Mouse (Mus musculus) embryonic facial prominence, embryonic 15.5 days (tissue): ENCODE measurements around the gene Dcakd. TPM values are rescaled to one million over a fixed set of nuclear protein-coding genes. Genes with fewer than 3 reads are reported as not detected.

Source experiments
- ATAC-seq: fragments of 200-750 bp; cut with Nextera tagmentation; 2 replicates; pipeline ENCODE4 v1.8.0; 2017; ENCODE audit warnings: low read depth, moderate TSS enrichment; ENCODE audit not compliant: insufficient number of reproducible peaks, low FRiP score, low TSS enrichment
- H3K27ac ChIP-seq: fragments of 300-500 bp; sonication (generic); replicated peaks from 2 replicates; pipeline ENCODE4 v1.5.1; 2015; ENCODE audit warnings: mild to moderate bottlenecking, inconsistent platforms
- H3K27me3 ChIP-seq: fragments of 300-500 bp; sonication (generic); 2 replicates; pipeline ENCODE4 v1.6.1; 2015; ENCODE audit warnings: inconsistent platforms
- H3K36me3 ChIP-seq: fragments of 300-500 bp; sonication (generic); 2 replicates; pipeline ENCODE4 v1.6.1; 2015; ENCODE audit warnings: mild to moderate bottlenecking, inconsistent platforms
- H3K4me1 ChIP-seq: fragments of 300-500 bp; sonication (generic); 2 replicates; pipeline ENCODE4 v1.6.1; 2015; ENCODE audit warnings: inconsistent platforms
- H3K4me2 ChIP-seq: fragments of 300-500 bp; sonication (generic); replicated peaks from 2 replicates; pipeline ENCODE4 v1.6.1; 2015; ENCODE audit warnings: mild to moderate bottlenecking, inconsistent platforms
- H3K4me3 ChIP-seq: fragments of 300-500 bp; sonication (generic); replicated peaks from 2 replicates; pipeline ENCODE4 v1.5.1; 2015; ENCODE audit warnings: mild to moderate bottlenecking, inconsistent platforms
- H3K9ac ChIP-seq: fragments of 300-500 bp; sonication (generic); 2 replicates; pipeline ENCODE4 v1.6.1; 2015; ENCODE audit warnings: inconsistent platforms
- H3K9me3 ChIP-seq: fragments of 300-500 bp; sonication (generic); replicated peaks from 2 replicates; pipeline ENCODE4 v1.6.1; 2016; ENCODE audit warnings: inconsistent platforms
- WGBS: fragments of 180-500 bp; shearing (Covaris S2); methylation state at CpG from one replicate; pipeline ENCODE4 v1.1.7; 2015; 5-methylcytosine and 5-hydroxymethylcytosine counted together
- polyA plus RNA-seq: library from polyadenylated mRNA; unstranded; fragments of >200 nt; fragmentation: Nextera tagmentation; extraction: Ambion mirVana; gene quantifications from 2 replicates; pipeline ENCODE4 v1.2.1, GENCODE M21; 2015

Gene Dcakd
- polyA plus RNA-seq, 1 experiment from 2014 or later: 158 TPM

DNA sequence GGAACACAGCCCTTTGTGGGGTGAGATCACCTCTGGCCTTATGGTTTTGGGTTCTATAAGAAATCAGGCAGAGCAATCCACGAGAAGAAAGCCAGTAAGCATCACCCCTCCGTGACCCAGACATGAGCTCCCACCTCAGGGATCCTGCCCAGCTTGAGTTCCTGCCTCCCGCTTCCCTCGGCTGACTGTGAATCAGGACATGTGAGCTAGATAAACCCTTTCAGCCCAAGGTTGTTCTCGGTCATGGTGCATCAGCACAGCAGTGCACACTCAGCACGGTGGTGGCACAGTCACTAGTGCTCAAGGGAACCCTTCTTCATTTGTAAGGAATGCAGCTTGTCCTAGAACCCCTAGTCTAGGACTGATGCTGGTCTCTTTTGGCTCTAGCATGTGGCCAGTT is 9.3 kb downstream of the Dcakd start:
- Histone ChIP-seq H3K9ac (no peak overlapping the region), H3K27me3 (no peaks in the 10 kb centered on the region), H3K36me3 (0 out of 2 replicates have a peak, but pooled peaks cover 3% of the 10 kb centered on the region), H3K27ac (no peak overlapping the region), H3K4me2 (no peak overlapping the region), H3K4me1 (peaks cover 18% of the 10 kb centered on the region), H3K4me3 (no peak overlapping the region), H3K9me3 (no peaks in the 10 kb centered on the region)
- no peak for ATAC-seq
- WGBS: 63% methylated on average over 6 of the region's 6 CpGs

GRCm38 (mm10) chr11:103017661-103018060 is 10.5 kb downstream of the Dcakd start:
- no peaks in the 10 kb centered on the region for H3K27me3 ChIP-seq
- H3K4me3 ChIP-seq: no peak overlapping the region
- H3K27ac ChIP-seq: 0 out of 2 replicates have a peak overlapping the region, but pooled peaks have one; percentile 28
- WGBS: 79% methylated on average over 9 of the region's 9 CpGs
- no peak overlapping the region for H3K9ac ChIP-seq
- peaks cover 12% of the 10 kb centered on the region; the same call in 1 of the 2 replicates for H3K36me3 ChIP-seq
- no peak overlapping the region for H3K4me2 ChIP-seq
- H3K9me3 ChIP-seq: no peaks in the 10 kb centered on the region
- ATAC-seq: no peak
- H3K4me1 ChIP-seq: peaks cover 18% of the 10 kb centered on the region

- Histone ChIP-seq H3K4me3 (peak overlapping the region; percentile 85), H3K36me3 (peaks cover 14% of the 10 kb centered on the region; the same call in 1 of the 2 replicates), H3K9ac (peak overlapping the region; percentile 71), H3K27me3 (no peaks in the 10 kb centered on the region), H3K4me1 (peaks cover 18% of the 10 kb centered on the region), H3K9me3 (no peaks in the 10 kb centered on the region), H3K27ac (peak overlapping the region; percentile 92), H3K4me2 (peak overlapping the region; percentile 54)
- ATAC-seq: peak; percentile 97
- WGBS: 0% methylated on average over 41 of the region's 41 CpGs
These were observed 11.2 kb downstream of the Dcakd start for GRCm38 (mm10) chr11:103016930-103017329.

DNA sequence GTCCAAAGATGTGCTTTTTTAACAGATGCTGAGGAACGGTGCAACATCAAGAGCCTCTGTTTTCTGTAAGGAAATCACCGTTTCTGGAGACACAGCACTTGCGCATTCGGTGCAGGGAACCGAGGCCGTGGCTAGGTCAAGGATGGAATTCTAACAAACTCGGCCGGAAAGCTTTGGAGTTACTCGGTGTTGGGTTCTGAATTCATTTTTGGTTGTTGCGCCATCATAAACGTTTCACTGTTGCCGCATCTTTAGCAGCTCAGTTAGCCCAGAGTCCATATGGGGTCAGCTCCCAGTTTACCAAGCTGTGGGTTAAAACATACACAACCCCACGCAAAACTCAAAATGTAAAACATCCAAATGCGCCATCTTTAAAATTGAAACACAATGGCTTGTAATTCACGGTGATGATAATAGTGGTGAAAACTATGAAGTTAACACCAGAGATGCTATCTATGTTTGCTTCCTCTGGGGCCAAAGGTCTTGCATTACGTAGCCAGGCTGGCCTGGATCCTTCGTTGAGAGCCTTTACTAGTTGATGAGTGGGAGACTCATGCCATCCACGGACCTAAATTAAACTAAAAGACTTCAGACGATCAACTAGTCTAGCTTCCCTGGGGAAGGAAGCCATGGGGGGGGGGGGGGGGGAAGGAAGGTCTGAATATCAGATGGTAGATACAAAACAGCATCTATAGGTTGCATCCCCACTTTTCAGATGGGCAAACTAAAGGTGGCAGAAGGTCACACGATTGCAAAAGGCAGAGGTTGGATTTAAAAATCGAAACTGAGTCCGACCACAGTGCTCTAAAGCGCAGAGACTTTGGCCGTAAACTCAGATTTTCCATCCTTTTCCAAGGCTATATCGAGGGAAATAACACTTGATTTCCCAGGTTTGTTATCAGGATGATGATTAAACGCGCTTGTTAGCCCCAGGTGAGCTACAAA is 12.0 kb downstream of the Dcakd start:
- H3K27ac ChIP-seq: peak overlapping the region; percentile 92
- peaks cover 18% of the 10 kb centered on the region for H3K4me1 ChIP-seq
- ATAC-seq: no peak
- 39% methylated on average over 27 of the region's 27 CpGs for WGBS
- H3K4me2 ChIP-seq: peak overlapping the region; percentile 54
- no peaks in the 10 kb centered on the region for H3K27me3 ChIP-seq
- peak overlapping the region; percentile 71 for H3K9ac ChIP-seq
- H3K36me3 ChIP-seq: peaks cover 14% of the 10 kb centered on the region; the same call in 1 of the 2 replicates
- H3K4me3 ChIP-seq: peak overlapping the region; percentile 85
- H3K9me3 ChIP-seq: no peaks in the 10 kb centered on the region

- Histone ChIP-seq H3K27me3 (no peaks in the 10 kb centered on the region), H3K36me3 (peaks cover 11% of the 10 kb centered on the region; the same call in 1 of the 2 replicates), H3K4me3 (no peak overlapping the region), H3K4me2 (no peak overlapping the region), H3K4me1 (peaks cover 25% of the 10 kb centered on the region), H3K9ac (no peak overlapping the region), H3K9me3 (no peaks in the 10 kb centered on the region), H3K27ac (no peak overlapping the region)
- ATAC-seq: no peak
- 95% methylated on average over 2 of the region's 2 CpGs for WGBS
These were observed 17.0 kb downstream of the Dcakd start for GRCm38 (mm10) chr11:103011206-103011497.

- Histone ChIP-seq H3K4me2 (no peak overlapping the region), H3K9ac (no peak overlapping the region), H3K27me3 (no peaks in the 10 kb centered on the region), H3K36me3 (peaks cover 11% of the 10 kb centered on the region; the same call in 1 of the 2 replicates), H3K4me1 (peaks cover 20% of the 10 kb centered on the region), H3K27ac (no peak overlapping the region), H3K4me3 (no peak overlapping the region), H3K9me3 (no peaks in the 10 kb centered on the region)
- WGBS: 84% methylated on average over 13 of the region's 13 CpGs
- ATAC-seq: no peak
These were observed 17.5 kb downstream of the Dcakd start for GRCm38 (mm10) chr11:103010454-103011205.

DNA sequence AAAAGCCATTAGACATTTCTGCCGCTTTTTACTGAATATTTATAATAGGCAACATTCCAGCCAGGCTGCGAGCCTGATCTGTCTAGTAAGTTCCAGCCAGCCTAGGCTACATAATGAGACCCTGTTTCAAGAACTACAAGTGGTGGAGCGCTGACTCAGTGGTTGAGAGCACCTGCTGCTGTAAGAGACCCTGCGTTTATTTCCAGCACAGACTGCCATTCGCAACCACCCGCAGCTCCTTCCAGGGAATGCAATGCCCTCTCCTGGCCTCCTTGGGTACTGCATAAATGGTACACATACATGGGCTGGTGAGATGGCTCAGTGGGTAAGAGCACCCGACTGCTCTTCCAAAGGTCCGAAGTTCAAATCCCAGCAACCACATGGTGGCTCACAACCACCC is 18.9 kb downstream of the Dcakd start:
- Histone ChIP-seq H3K4me3 (no peak overlapping the region), H3K36me3 (peaks cover 13% of the 10 kb centered on the region; the same call in 1 of the 2 replicates), H3K4me2 (no peak overlapping the region), H3K27me3 (no peaks in the 10 kb centered on the region), H3K27ac (no peak overlapping the region), H3K9ac (no peak overlapping the region), H3K4me1 (peaks cover 23% of the 10 kb centered on the region), H3K9me3 (no peaks in the 10 kb centered on the region)
- no peak for ATAC-seq
- WGBS: 91% methylated on average over 8 of the region's 8 CpGs

DNA sequence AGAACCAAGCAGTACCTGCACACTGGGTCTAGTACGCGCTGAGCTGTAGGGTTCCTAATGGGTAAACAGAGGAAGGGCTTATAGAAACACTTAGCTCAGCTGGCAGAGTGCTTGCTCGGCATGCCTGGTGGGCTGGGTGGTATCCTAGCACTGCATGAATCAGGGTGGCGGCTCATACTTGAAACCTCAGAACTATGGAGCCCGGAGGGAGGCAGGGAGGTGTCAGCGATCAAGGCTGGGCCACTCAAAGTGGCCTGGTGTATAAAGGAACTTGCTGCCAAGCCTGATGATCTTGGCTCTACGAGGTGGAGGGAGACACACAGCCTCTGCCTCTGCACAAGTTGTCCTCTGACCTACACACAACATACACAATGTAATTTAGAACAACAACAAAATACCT is 19.6 kb downstream of the Dcakd start:
- 77% methylated on average over 7 of the region's 7 CpGs for WGBS
- H3K27ac ChIP-seq: peak overlapping the region; percentile 22; the same call in 1 of the 2 replicates
- no peak overlapping the region for H3K4me3 ChIP-seq
- no peak for ATAC-seq
- H3K9me3 ChIP-seq: no peaks in the 10 kb centered on the region
- no peak overlapping the region for H3K9ac ChIP-seq
- H3K27me3 ChIP-seq: no peaks in the 10 kb centered on the region
- H3K4me2 ChIP-seq: no peak overlapping the region
- H3K4me1 ChIP-seq: peaks cover 28% of the 10 kb centered on the region
- H3K36me3 ChIP-seq: peaks cover 15% of the 10 kb centered on the region; the same call in 1 of the 2 replicates

- H3K36me3 ChIP-seq: peaks cover 5% of the 10 kb centered on the region; the same call in 1 of the 2 replicates
- H3K9ac ChIP-seq: no peak overlapping the region
- H3K27me3 ChIP-seq: no peaks in the 10 kb centered on the region
- no peak overlapping the region for H3K27ac ChIP-seq
- no peak for ATAC-seq
- no peak overlapping the region for H3K4me3 ChIP-seq
- H3K4me1 ChIP-seq: peaks cover 43% of the 10 kb centered on the region
- H3K4me2 ChIP-seq: no peak overlapping the region
- no peaks in the 10 kb centered on the region for H3K9me3 ChIP-seq
- WGBS: 62% methylated on average over 6 of the region's 6 CpGs
These were observed 21.2 kb downstream of the Dcakd start for GRCm38 (mm10) chr11:103007001-103007340.

GRCm38 (mm10) chr11:103006286-103007000 is 21.7 kb downstream of the Dcakd start:
- no peak overlapping the region for H3K27ac ChIP-seq
- H3K9ac ChIP-seq: no peak overlapping the region
- WGBS: 83% methylated on average over 7 of the region's 7 CpGs
- peaks cover 45% of the 10 kb centered on the region for H3K4me1 ChIP-seq
- ATAC-seq: no peak
- peaks cover 5% of the 10 kb centered on the region; the same call in 1 of the 2 replicates for H3K36me3 ChIP-seq
- H3K27me3 ChIP-seq: no peaks in the 10 kb centered on the region
- H3K4me3 ChIP-seq: no peak overlapping the region
- H3K9me3 ChIP-seq: no peaks in the 10 kb centered on the region
- H3K4me2 ChIP-seq: no peak overlapping the region
